In genomic region chr2:65104569-65104968, GRCm38 (mm10) we compare ENCODE assay signal across 25 mouse cellular contexts.
"Had no signal": no experiment of that assay in that cellular context is flagged by ENCODE, and none has a peak within 500 bp of the region (broad histone marks: within the 10 kb centered on the region; RNA-seq: fewer than 3 reads in every experiment).

No protein-coding gene starts in this region.

- DNase-seq: gastrocnemius, postnatal 10 days; gastrocnemius, postnatal 25 days; heart, adult 18-20 months; heart, postnatal 10 days; heart, postnatal 4 days; kidney, adult 18-20 months; kidney, adult 8-10 months; kidney, postnatal 10 days; kidney, postnatal 25 days; kidney, postnatal 4 days; liver; liver, embryonic 13.5 days had no signal

- H3K27ac ChIP-seq: heart, embryonic 10.5 days; hindbrain, embryonic 10.5 days; hindbrain, embryonic 12.5 days; hindbrain, embryonic 14.5 days; layer of hippocampus, adult 2 months; left cerebral cortex, adult 2 months; limb, embryonic 10.5 days; limb, embryonic 12.5 days; liver, embryonic 13.5 days; liver, embryonic 15.5 days had no signal

- H3K4me2 ChIP-seq: heart, embryonic 12.5 days; hindbrain, embryonic 12.5 days; hindbrain, embryonic 14.5 days; limb, embryonic 12.5 days; liver, embryonic 11.5 days; liver, embryonic 13.5 days; liver, embryonic 15.5 days had no signal

- ATAC-seq: hindbrain, embryonic 16.5 days; intestine, postnatal 0 days had no signal

- H3K9me3 ChIP-seq: heart, embryonic 10.5 days; heart, embryonic 12.5 days; hindbrain, embryonic 10.5 days; hindbrain, embryonic 12.5 days; limb, embryonic 10.5 days; limb, embryonic 12.5 days; liver, embryonic 13.5 days; liver, embryonic 15.5 days had no signal

- H3K27me3 ChIP-seq: heart, embryonic 12.5 days; hindbrain, embryonic 12.5 days; limb, embryonic 12.5 days; liver, embryonic 13.5 days; liver, embryonic 15.5 days had no signal

- H3K4me1 ChIP-seq: heart, embryonic 10.5 days; hindbrain, embryonic 10.5 days; hindbrain, embryonic 12.5 days; limb, embryonic 10.5 days; limb, embryonic 12.5 days; liver, embryonic 13.5 days; liver, embryonic 15.5 days had no signal

- H3K36me3 ChIP-seq: hindbrain, embryonic 10.5 days; hindbrain, embryonic 12.5 days; limb, embryonic 10.5 days; limb, embryonic 12.5 days; liver, embryonic 13.5 days had no signal

- H3K4me3 ChIP-seq: heart, embryonic 10.5 days; heart, embryonic 12.5 days; hindbrain, embryonic 10.5 days; hindbrain, embryonic 12.5 days; layer of hippocampus, adult 2 months; left cerebral cortex, adult 2 months; limb, embryonic 10.5 days; limb, embryonic 12.5 days; liver, embryonic 13.5 days; liver, embryonic 15.5 days had no signal

- H3K9ac ChIP-seq: heart, embryonic 12.5 days; hindbrain, embryonic 12.5 days; hindbrain, embryonic 14.5 days; limb, embryonic 12.5 days; liver, embryonic 13.5 days; liver, embryonic 15.5 days had no signal
